Comparison of ENCODE assay signal across 8 mouse cellular contexts in the genomic region with DNA sequence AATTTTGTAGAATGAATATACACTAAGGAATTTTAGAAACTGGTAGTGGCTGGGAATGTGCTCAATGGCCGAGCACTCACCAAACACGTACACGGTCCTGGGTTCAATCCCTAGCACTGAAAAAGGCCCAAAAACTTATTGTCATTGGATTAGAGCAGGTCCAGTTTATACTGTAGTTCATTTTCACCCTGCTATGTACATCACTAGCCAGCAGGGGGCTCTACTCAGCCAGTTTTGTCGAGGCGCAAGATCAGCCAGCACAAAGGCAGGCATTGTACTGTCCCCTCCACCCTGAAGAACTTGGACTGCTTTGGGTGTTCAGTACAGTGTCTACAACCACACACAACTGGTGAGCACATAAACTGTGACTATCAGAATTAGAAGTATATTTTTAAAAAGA. TPM values are rescaled to one million over a fixed set of nuclear protein-coding genes. Genes with fewer than 3 reads are reported as not detected.
DNase-seq lines count a peak whose midpoint lies in the region; ATAC-seq and TF ChIP-seq lines count a peak whose summit lies in the region.

No protein-coding gene starts in this region.

- no peaks in the 10 kb centered on the region for H3K36me3 ChIP-seq in ES-Bruce4 (ENCODE audit: control insufficient read depth, insufficient read depth, low read length, poor library complexity, severe bottlenecking)

- H3K4me1 ChIP-seq in ES-Bruce4 (ENCODE audit: control insufficient read depth, insufficient read depth, low read length): no peaks in the 10 kb centered on the region
- no peaks in the 10 kb centered on the region for H3K4me1 ChIP-seq in lung, adult 2 months (ENCODE audit: control insufficient read depth, insufficient read depth, low read length)
- peaks cover 6% of the 10 kb centered on the region for H3K4me1 ChIP-seq in olfactory bulb, adult 2 months (ENCODE audit: control insufficient read depth, insufficient read depth, low read length)

- no peak for TF ChIP-seq EP300 in ES-Bruce4 (IDR thresholded peaks at IDR 0.05; ENCODE audit: insufficient read depth, low read depth, low read length)

- peak; percentile 84 for ATAC-seq in common myeloid progenitor, adult 5-6 weeks (replicated peaks; ENCODE audit: low read depth, poor library complexity, severe bottlenecking)
- ATAC-seq in granulocyte monocyte progenitor cell, adult 5-6 weeks (replicated peaks; ENCODE audit: poor library complexity, severe bottlenecking): peak; percentile 58

- TF ChIP-seq POLR2A in ES-Bruce4 (IDR thresholded peaks at IDR 0.05; ENCODE audit: insufficient read depth, low read length): no peak
- TF ChIP-seq POLR2A in lung, adult 2 months (IDR thresholded peaks at IDR 0.05; ENCODE audit: borderline replicate concordance, extremely low read depth, low read depth, low read length): no peak
- TF ChIP-seq POLR2A in olfactory bulb, adult 2 months (IDR thresholded peaks at IDR 0.05; ENCODE audit: insufficient read depth, low read depth, low read length): no peak

- TF ChIP-seq CTCF in ES-Bruce4 (IDR thresholded peaks at IDR 0.05; ENCODE audit: low read depth, low read length): peak; percentile 89
- TF ChIP-seq CTCF in lung, adult 2 months (IDR thresholded peaks at IDR 0.05; ENCODE audit: insufficient read depth, low read length): peak; percentile 89
- peak; percentile 53; the same call in 1 of the 2 replicates for TF ChIP-seq CTCF in olfactory bulb, adult 2 months (IDR thresholded peaks at IDR 0.05; ENCODE audit: insufficient read depth, low read depth, low read length)

- H3K9me3 ChIP-seq in ES-Bruce4 (replicated peaks; ENCODE audit: control insufficient read depth, insufficient read depth, low read length, poor library complexity, severe bottlenecking): no peaks in the 10 kb centered on the region

- peak; percentile 45 to 82 for DNase-seq in adrenal gland, adult (ENCODE audit: inconsistent age in 2 of 2, low spot score in 1 of 2)
- DNase-seq in kidney, postnatal 25 days: peak; percentile 52 to 73
- peak; percentile 37 for DNase-seq in lung, adult 2 months
- DNase-seq in thymus, postnatal 4 days: peak; percentile 79

- no peak overlapping the region for H3K4me3 ChIP-seq in ES-Bruce4 (ENCODE audit: low read depth, low read length)
- H3K4me3 ChIP-seq in lung, adult 2 months (replicated peaks; ENCODE audit: extremely low read depth, low read depth, low read length): no peak overlapping the region
- H3K4me3 ChIP-seq in olfactory bulb, adult 2 months (ENCODE audit: insufficient read depth, low read depth, low read length): no peak overlapping the region

- no peaks in the 10 kb centered on the region for H3K27me3 ChIP-seq in ES-Bruce4 (ENCODE audit: control insufficient read depth, insufficient read depth, low read length, poor library complexity, severe bottlenecking)

- no peak overlapping the region for H3K9ac ChIP-seq in ES-Bruce4 (ENCODE audit: low read depth, poor library complexity, severe bottlenecking)

- 8% methylated on average over 5 of the region's 5 CpGs for WGBS in lung, adult 2 months
- 4% methylated on average over 5 of the region's 5 CpGs for WGBS in olfactory bulb, adult 2 months

- no peak overlapping the region for H3K27ac ChIP-seq in ES-Bruce4 (ENCODE audit: insufficient read depth, low read length)
- H3K27ac ChIP-seq in olfactory bulb, adult 2 months (ENCODE audit: insufficient read depth, low read depth, low read length): no peak overlapping the region

RNA-seq across cellular contexts. Expression of a gene that starts 6.8 kb away (rescaled TPM):
- polyA plus RNA-seq in ES-Bruce4 (2011; ENCODE audit: insufficient read depth, insufficient read length, low read depth, missing spikeins): 27.3 and 28.9 TPM in 2 replicates
- total RNA-seq in common myeloid progenitor, adult 5-6 weeks (2017): 1.5 and 1.9 TPM in 2 replicates
- 1.9 and 2.6 TPM in 2 replicates for total RNA-seq in granulocyte monocyte progenitor cell, adult 5-6 weeks (2014; fragmentation: Nextera tagmentation)
- 1.9 and 4.7 TPM in 2 replicates for total RNA-seq in granulocyte monocyte progenitor cell, adult 5-6 weeks (2017)
- polyA plus RNA-seq in lung, adult 2 months (2012; rRNA removed): 6.9 and 7.3 TPM in 2 replicates
- 85.1 and 98.8 TPM in 2 replicates for polyA plus RNA-seq in olfactory bulb, adult 2 months (2012; ENCODE audit: insufficient read depth, insufficient read length, low replicate concordance, missing spikeins)

RNA-seq across cellular contexts. Expression of a gene that starts 53.8 kb away (rescaled TPM):
- polyA plus RNA-seq in ES-Bruce4 (2011; ENCODE audit: insufficient read depth, insufficient read length, low read depth, missing spikeins): not detected in 2 replicates
- 13.5 and 21.6 TPM in 2 replicates for total RNA-seq in common myeloid progenitor, adult 5-6 weeks (2017)
- total RNA-seq in granulocyte monocyte progenitor cell, adult 5-6 weeks (2014; fragmentation: Nextera tagmentation): 6.7 and 10.8 TPM in 2 replicates
- total RNA-seq in granulocyte monocyte progenitor cell, adult 5-6 weeks (2017): 20.1 and 26.7 TPM in 2 replicates
- polyA plus RNA-seq in lung, adult 2 months (2012; rRNA removed): 7.7 and 14.0 TPM in 2 replicates
- polyA plus RNA-seq in olfactory bulb, adult 2 months (2012; ENCODE audit: insufficient read depth, insufficient read length, low replicate concordance, missing spikeins): not detected in 2 replicates

RNA-seq across cellular contexts. Expression of a gene that starts 53.8 kb away (rescaled TPM):
- polyA plus RNA-seq in ES-Bruce4 (2011; ENCODE audit: insufficient read depth, insufficient read length, low read depth, missing spikeins): not detected in 2 replicates
- total RNA-seq in common myeloid progenitor, adult 5-6 weeks (2017): 3.2 and 6.3 TPM in 2 replicates
- total RNA-seq in granulocyte monocyte progenitor cell, adult 5-6 weeks (2014; fragmentation: Nextera tagmentation): 20.2 and 33.1 TPM in 2 replicates
- 4.0 and 7.4 TPM in 2 replicates for total RNA-seq in granulocyte monocyte progenitor cell, adult 5-6 weeks (2017)
- polyA plus RNA-seq in lung, adult 2 months (2012; rRNA removed): 1.1 and 1.2 TPM in 2 replicates
- not detected in 2 replicates for polyA plus RNA-seq in olfactory bulb, adult 2 months (2012; ENCODE audit: insufficient read depth, insufficient read length, low replicate concordance, missing spikeins)
